Mouse (Mus musculus) bone marrow, adult 2 months (tissue): ENCODE results near the gene Fastkd5.

Experiments
- CTCF ChIP-seq: fragments of 200-500 bp; IDR thresholded peaks from 2 replicates; pipeline ENCODE4 v1.5.1; 2011; ENCODE audit warnings: low read length, control low read depth; ENCODE audit not compliant: control insufficient read depth, insufficient read depth
- POLR2A ChIP-seq: fragments of 200-500 bp; IDR thresholded peaks from 2 replicates; pipeline ENCODE4 v1.6.1; 2011; ENCODE audit warnings: low read depth, mild to moderate bottlenecking, control low read depth, low read length, borderline replicate concordance; ENCODE audit not compliant: control insufficient read depth

GRCm38 (mm10) chr2:130628424-130628823 lies 1.4 kb downstream of the Fastkd5 start:
- no peak for TF ChIP-seq POLR2A
- TF ChIP-seq CTCF: no peak
